Mouse (Mus musculus): ENCODE measurements at regions not wholly inside any gene's neighbourhood (a gene's known extent, or its start where the extent isn't known, plus 50 kb on each side); places are given as distances from the start of the nearest gene placed in this dataset.

DNA sequence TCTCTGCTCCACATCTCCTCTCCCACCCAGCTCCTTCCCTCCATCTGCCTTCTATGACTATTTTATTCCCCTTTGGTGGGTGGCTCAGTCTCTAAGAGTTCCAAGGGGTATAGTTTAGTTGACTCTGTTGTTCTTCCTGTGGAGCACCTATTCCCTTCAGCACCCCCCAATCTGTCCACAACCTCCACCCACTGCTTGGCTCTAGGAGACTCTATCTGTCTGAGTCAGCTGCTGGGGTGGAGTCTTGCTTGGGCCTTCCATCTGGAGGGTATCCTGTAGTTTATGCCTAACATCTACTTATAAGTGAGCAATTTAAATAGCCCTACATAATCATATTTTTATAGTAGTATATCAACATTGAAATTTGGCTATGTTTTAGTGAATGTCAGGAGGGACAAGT is 434.0 kb upstream of the Amot start:
- ATAC-seq (replicated peaks; ENCODE audit: low FRiP score, poor library complexity, severe bottlenecking) = peak; percentile 80

DNA sequence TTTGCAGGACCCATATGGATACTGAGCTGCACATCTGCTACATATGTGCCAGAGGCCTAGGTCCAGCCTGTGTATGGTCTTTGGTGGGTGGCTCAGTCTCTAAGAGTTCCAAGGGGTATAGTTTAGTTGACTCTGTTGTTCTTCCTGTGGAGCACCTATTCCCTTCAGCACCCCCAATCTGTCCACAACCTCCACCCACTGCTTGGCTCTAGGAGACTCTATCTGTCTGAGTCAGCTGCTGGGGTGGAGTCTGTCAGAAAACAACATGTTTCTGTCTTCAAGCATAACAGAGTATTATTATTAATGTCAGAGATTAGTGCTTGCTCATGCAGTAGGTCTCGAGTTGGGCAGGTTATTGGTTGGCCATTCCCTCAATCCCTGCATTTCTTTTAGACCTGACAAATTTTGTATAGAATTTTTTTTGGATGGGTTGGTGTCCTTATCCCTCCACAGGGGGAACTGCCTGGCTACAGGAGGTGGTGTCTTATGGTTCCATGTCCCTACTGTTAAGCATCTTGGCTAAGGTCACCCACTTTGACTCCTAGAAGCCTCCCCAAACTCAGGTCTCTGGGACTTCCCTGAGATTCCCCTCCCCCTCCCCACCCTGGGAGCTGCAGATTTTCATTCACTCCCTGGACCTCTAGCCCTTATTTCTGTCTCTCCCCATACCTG is 433.4 kb upstream of the Amot start:
- ATAC-seq (replicated peaks; ENCODE audit: low FRiP score, poor library complexity, severe bottlenecking) = peak; percentile 68

Measured in erythroid progenitor cell, adult 5-6 weeks (primary cell).